Mouse (Mus musculus): Measurements from ENCODE around the gene Tmem109. TPM values are rescaled to one million over a fixed set of nuclear protein-coding genes. Genes with fewer than 3 reads are reported as not detected.

Tmem109 gene
- total RNA-seq (2021): 100 to 1,000 TPM; 104 to 113 TPM
- long read RNA-seq, experiment 1, transcript Tmem109-205 (3 exons, 615 nt): minor isoform, 5 of 146 reads
- long read RNA-seq, experiment 1, transcript Tmem109-201 (4 exons, 2,188 nt): major isoform, 126 of 146 reads
- long read RNA-seq, experiment 1, partial matches to known transcripts: 0 of 146 reads
- long read RNA-seq, experiment 1, other reads (novel, unspliced or antisense): 13 of 146 reads
- long read RNA-seq, experiment 2, transcript Tmem109-201 (4 exons, 2,188 nt): major isoform, 64 of 72 reads
- long read RNA-seq, experiment 2, partial matches to known transcripts: 0 of 72 reads
- long read RNA-seq, experiment 2, other reads (novel, unspliced or antisense): 4 of 72 reads

DNA sequence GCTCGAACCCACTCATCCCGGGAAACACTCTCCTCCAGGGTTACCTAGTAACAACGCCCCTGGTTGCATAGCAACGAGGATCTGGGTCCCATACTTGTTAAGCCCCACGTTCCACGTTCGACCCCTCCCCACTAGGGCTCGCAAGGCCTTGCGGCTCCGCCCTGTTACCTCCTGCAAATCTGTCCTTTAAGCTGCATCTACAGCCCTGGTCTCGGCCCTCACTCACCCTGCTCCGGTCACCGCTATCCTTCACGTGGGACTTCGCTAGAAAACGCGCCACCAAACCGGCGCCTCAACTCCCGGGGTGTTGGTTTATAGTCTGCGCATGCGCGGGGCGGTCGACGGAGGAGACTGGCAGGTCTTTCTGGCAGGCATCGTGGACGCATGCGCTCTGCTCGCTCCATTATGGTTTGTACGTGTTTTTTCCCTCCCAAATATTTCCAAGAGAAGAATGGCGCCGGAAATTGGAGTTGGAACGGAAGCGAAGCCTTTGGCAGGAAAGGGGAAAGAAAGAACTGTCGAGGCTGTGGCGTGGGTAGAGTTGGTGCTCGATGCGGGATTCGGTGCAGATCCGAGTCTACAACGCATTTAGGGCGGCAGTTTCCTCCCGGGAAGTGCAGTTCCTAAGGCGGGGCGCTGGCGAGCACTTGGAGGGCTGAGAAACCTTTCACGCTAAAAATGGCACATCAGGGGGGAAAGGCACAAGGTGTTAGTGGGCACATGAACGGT lies at the start of gene Tmem109:
TSS of gene Tmem109 (minus strand) at position 576 of the 729 bp plus-strand sequence.
- peak; percentile 95 to 96 for DNase-seq

DNA sequence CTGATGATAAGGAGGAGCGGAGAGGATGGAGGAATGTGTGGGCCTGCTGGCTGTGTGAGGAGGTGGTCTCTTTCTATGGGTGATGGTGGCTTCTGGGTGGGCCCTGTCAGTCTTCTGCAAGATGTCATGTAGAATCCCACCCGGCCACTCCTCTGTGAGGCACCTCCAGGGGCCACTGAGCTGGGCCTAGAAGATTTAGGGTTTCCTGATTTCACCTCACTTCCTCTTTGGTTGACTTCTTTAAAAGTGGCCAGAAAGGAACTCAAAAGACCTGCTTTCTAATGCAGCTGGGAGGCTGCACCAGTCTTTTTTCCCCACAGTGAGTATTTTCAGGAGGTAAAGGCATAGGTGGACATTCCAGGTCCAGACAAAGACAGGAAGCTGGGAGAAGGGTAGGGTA lies 48.8 kb upstream of the Tmem109 start:
- DNase-seq: no peak

DNA sequence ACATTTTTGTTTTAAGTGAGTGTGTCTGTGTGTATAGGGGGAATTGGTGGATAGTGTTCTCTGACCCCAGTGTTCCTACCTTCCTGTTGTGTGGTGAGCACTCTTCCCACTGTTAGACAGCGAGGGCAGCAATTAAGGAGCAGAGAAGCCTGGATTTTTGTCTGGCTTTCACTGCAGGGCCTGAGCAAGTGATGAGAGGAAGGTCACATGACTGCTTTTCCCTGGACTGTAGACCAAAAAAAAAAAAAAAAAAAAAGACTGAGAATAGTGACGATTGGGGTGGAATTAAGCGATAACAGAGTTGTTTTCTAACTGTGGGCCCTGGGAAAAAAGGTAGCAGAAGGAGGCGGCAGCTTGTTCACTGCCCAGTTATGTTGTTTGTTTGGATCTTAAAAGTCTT lies 44.9 kb upstream of the Tmem109 start:
- DNase-seq: no peak

GRCm38 (mm10) chr19:10926123-10926621 lies 44.4 kb upstream of the Tmem109 start:
- no peak for DNase-seq

- DNase-seq: no peak
These were observed 42.4 kb upstream of the Tmem109 start for GRCm38 (mm10) chr19:10924220-10924619.

GRCm38 (mm10) chr19:10921058-10921457 lies 39.3 kb upstream of the Tmem109 start:
- DNase-seq: no peak

DNA sequence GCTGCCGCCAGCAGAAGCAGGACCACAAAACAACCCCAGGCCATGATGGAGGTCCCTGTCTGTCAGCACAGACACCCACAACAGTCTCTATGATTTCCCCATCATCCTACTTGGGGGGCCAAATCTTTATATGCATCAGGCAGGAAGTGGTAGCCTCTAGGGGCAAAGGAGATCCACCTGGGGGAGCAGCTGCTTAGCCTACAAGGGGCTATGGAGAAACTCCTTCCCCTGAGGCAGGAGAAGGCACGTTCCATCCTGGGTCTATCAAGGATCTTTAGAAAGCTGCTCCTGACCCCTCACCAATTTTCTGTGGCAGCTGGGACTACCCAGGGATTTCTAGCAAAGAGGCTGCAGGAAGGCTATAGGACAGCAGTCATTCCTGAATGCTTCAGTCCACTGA lies 38.7 kb upstream of the Tmem109 start, which contains the start of gene Zp1:
TSS of gene Zp1 (minus strand) at position 101 of the 400 bp plus-strand sequence.
- no peak for DNase-seq

- DNase-seq: no peak
These were observed 36.7 kb upstream of the Tmem109 start for GRCm38 (mm10) chr19:10918321-10918991.

DNA sequence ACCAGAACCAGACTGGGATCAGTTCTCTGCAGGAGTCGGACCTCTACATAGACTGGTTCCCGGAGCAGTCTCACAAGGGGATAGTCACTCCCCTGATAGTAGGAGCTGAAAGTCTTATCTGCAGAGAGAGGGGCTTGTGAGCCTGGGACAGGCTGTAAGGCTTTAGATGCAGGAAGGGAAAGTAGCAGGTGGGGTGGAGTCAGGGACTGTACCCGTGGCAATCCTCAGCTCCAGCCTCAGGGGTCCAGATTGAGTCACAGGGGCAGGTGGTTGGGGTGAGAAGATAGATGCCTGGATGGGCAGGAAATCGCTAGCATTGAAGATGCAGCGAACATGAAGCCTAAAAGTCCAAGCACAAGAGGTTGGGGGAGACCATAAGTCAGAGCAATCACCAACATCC lies 34.7 kb upstream of the Tmem109 start:
- DNase-seq: no peak

GRCm38 (mm10) chr19:10914870-10915269 lies 33.1 kb upstream of the Tmem109 start:
- no peak for DNase-seq

- no peak for DNase-seq
These were observed 32.5 kb upstream of the Tmem109 start for GRCm38 (mm10) chr19:10914291-10914690.

- no peak for DNase-seq
These were observed 27.4 kb upstream of the Tmem109 start for GRCm38 (mm10) chr19:10909087-10909721.

GRCm38 (mm10) chr19:10907891-10908290 lies 26.1 kb upstream of the Tmem109 start:
- DNase-seq: peak; percentile 45 to 68

DNA sequence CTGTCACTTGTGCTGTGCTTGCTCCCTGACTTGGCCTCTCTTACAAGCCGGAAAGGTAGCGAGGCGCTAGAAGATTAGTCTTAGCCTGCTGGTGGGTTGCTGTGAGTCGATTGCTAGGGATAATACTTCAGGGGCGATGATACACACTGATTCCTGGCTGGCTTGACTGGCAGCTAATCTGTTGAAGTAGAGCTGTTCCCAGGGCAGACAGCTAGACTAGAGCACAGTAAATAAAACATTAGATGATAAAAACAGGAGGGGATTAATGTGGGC lies 23.9 kb upstream of the Tmem109 start:
- no peak for DNase-seq

DNA sequence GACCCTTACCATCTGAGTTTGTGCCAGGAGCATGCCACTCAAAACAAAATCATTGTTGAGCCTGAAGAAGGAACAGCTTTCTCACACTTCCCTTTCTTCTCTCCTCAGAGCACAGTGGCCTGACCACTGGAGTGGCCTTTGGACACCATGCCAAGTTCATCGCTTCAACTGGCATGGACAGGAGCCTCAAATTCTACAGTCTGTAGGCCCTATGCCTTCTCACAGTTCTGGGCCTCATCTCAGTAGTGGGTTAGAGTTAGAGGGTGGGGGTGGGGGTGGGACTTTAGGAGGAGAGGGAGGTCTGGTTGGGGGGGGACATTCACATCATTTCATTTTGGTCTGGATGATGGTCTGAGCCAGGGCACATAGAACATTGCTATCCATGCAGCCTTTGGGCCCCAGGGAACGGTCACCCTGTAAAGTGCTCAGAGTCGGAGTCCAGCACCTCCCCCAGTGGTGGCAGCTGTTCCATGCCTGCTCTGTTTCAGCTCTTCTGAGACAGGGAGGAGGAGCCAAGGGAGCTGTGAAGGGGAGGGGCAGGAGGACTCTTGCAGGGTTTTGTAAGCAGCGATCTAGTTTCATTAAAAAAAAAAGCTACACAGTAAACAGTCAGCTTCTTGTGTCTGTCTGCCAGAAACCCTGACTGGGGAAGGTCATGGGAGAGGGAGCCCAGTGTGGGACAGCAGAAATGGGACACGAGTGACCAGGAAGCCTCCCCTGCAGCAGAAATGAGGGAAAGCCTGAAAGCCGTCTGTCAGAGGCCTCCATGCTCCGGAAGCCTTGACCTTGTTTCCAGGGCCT lies 23.3 kb upstream of the Tmem109 start:
- DNase-seq: peak; percentile 81 to 90

DNA sequence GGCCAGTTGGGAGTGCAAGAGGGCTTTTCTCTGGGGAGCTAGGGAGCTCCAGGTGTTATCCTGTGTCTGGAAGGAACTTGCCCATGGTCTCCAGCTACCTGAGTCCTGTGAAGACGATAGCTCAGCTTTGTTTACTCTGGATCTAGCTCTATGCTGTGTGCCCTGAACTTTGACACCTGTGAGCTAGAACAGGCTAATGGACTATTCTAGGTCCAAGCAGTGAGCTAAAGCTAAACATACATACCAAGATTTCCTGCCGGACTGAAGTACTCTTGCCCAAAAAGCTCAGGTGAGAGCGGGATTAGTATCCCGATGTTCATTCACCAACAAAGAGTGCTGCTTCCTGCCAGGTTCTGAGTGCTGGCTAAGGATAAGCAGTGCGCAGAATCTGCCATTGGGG lies 22.7 kb upstream of the Tmem109 start:
- DNase-seq: no peak

- DNase-seq: no peak
These were observed 19.2 kb upstream of the Tmem109 start for GRCm38 (mm10) chr19:10901046-10901445.

DNA sequence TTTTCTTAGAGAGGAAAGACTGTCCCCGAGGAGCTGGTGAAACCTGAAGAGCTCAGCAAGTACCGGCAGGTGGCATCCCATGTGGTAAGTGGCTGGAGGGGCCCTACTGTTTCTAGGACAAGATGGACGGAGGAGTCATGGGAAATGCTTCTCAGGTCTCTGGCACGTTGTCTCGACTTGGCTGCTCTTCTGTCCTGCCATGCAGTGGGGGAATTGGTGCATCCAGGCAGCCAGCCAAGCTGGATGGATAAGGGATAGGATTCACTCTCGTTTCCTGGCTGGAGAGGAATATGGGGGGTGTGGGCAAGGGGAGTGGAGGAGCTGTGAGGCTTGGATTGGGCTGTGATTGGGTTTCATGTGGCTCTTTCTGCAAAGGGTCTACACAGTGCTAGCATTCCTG lies 18.5 kb upstream of the Tmem109 start:
- DNase-seq: peak; percentile 76 to 77

DNA sequence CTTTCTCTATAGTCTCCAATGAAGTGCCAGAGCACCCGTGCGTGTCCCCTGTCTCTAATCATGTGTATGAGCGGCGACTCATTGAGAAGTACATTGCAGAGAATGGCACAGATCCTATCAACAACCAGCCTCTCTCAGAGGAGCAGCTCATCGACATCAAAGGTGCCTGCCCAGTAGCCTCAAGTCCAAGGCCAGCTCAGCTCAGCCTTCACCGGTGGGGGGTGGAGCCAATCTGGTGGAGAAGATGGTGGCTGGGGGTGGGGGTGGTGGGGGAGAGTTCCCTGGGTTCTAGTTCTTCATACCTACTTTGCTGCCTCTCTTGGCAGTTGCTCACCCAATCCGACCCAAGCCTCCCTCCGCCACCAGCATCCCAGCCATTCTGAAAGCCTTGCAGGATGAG lies 15.7 kb upstream of the Tmem109 start:
- peak in 1 of 2 experiments; percentile 33 for DNase-seq

GRCm38 (mm10) chr19:10896849-10897248 lies 15.0 kb upstream of the Tmem109 start:
- peak in 1 of 2 experiments; percentile 42 for DNase-seq

GRCm38 (mm10) chr19:10895708-10896107 lies 13.9 kb upstream of the Tmem109 start:
- no peak for DNase-seq

All from heart, adult 18-20 months (tissue).